Mouse (Mus musculus) ES-Bruce4 (cell line): ENCODE measurements around the gene Rara. TPM values are rescaled to one million over a fixed set of nuclear protein-coding genes. Genes with fewer than 3 reads are reported as not detected.
A peak's percentile ranks its signal among the peaks of the same experiment; 100 is the strongest.

Experiments
- H3K27ac ChIP-seq: 2 replicates; pipeline ENCODE4 v1.5.1; 2012; ENCODE audit warnings: low read length, inconsistent platforms; ENCODE audit not compliant: insufficient read depth
- H3K27me3 ChIP-seq: 2 replicates; pipeline ENCODE4 v1.6.1; 2012; ENCODE audit warnings: mild to moderate bottlenecking, low read length, inconsistent platforms; ENCODE audit not compliant: control insufficient read depth, poor library complexity, insufficient read depth, severe bottlenecking
- H3K36me3 ChIP-seq: 2 replicates; pipeline ENCODE4 v1.6.1; 2012; ENCODE audit warnings: inconsistent platforms, mild to moderate bottlenecking, low read length, moderate library complexity; ENCODE audit not compliant: control insufficient read depth, poor library complexity, insufficient read depth, severe bottlenecking
- H3K4me1 ChIP-seq: one replicate; pipeline ENCODE4 v1.8.1; 2011; ENCODE audit warnings: low read length; ENCODE audit not compliant: control insufficient read depth, insufficient read depth
- H3K4me3 ChIP-seq: 2 replicates; pipeline ENCODE4 v1.5.1; 2011; ENCODE audit warnings: low read depth, mild to moderate bottlenecking, low read length
- H3K9ac ChIP-seq: 2 replicates; pipeline ENCODE4 v1.6.1; 2012; ENCODE audit warnings: low read depth, mild to moderate bottlenecking, inconsistent platforms; ENCODE audit not compliant: poor library complexity, severe bottlenecking
- H3K9me3 ChIP-seq: replicated peaks from 2 replicates; pipeline ENCODE4 v1.6.1; 2012; ENCODE audit warnings: mild to moderate bottlenecking, low read length, inconsistent platforms; ENCODE audit not compliant: control insufficient read depth, poor library complexity, insufficient read depth, severe bottlenecking
- CTCF ChIP-seq: IDR thresholded peaks from one replicate; pipeline ENCODE4 v1.8.1; 2011; ENCODE audit warnings: low read depth, low read length
- EP300 ChIP-seq: IDR thresholded peaks from 2 replicates; pipeline ENCODE4 v1.6.1; 2011; ENCODE audit warnings: low read depth, low read length; ENCODE audit not compliant: insufficient read depth
- POLR2A ChIP-seq: IDR thresholded peaks from one replicate; pipeline ENCODE4 v1.8.1; 2011; ENCODE audit warnings: low read length; ENCODE audit not compliant: insufficient read depth
- polyA plus RNA-seq: library from polyadenylated mRNA; stranded (reverse); fragments of >200 nt; gene quantifications from 2 replicates; pipeline ENCODE4 v1.2.4, GENCODE M21; 2011; ENCODE audit warnings: low read depth; ENCODE audit not compliant: missing spikeins, insufficient read depth, insufficient read length

The Rara gene
- polyA plus RNA-seq, 1 experiment: 23.7 TPM

GRCm38 (mm10) chr11:98938701-98939083 lies 11.1 kb downstream of the Rara start:
- no peak for TF ChIP-seq EP300
- TF ChIP-seq CTCF: no peak
- no peak for TF ChIP-seq POLR2A
- Histone ChIP-seq H3K36me3 (no peaks in the 10 kb centered on the region), H3K9me3 (no peaks in the 10 kb centered on the region), H3K27ac (no peak overlapping the region), H3K4me1 (peaks cover 17% of the 10 kb centered on the region), H3K9ac (peak overlapping the region; percentile 96; the same call in 1 of the 2 replicates), H3K4me3 (peak overlapping the region; percentile 82), H3K27me3 (no peaks in the 10 kb centered on the region)

GRCm38 (mm10) chr11:98939084-98939952 lies 11.7 kb downstream of the Rara start:
- no peaks in the 10 kb centered on the region for H3K36me3 ChIP-seq
- H3K4me1 ChIP-seq: peaks cover 21% of the 10 kb centered on the region
- 0 out of 2 replicates have a peak overlapping the region, but pooled peaks have one; percentile 69 for H3K9ac ChIP-seq
- TF ChIP-seq EP300: no peak
- TF ChIP-seq POLR2A: no peak
- no peak for TF ChIP-seq CTCF
- H3K27me3 ChIP-seq: no peaks in the 10 kb centered on the region
- no peak overlapping the region for H3K4me3 ChIP-seq
- no peaks in the 10 kb centered on the region for H3K9me3 ChIP-seq
- H3K27ac ChIP-seq: no peak overlapping the region

DNA sequence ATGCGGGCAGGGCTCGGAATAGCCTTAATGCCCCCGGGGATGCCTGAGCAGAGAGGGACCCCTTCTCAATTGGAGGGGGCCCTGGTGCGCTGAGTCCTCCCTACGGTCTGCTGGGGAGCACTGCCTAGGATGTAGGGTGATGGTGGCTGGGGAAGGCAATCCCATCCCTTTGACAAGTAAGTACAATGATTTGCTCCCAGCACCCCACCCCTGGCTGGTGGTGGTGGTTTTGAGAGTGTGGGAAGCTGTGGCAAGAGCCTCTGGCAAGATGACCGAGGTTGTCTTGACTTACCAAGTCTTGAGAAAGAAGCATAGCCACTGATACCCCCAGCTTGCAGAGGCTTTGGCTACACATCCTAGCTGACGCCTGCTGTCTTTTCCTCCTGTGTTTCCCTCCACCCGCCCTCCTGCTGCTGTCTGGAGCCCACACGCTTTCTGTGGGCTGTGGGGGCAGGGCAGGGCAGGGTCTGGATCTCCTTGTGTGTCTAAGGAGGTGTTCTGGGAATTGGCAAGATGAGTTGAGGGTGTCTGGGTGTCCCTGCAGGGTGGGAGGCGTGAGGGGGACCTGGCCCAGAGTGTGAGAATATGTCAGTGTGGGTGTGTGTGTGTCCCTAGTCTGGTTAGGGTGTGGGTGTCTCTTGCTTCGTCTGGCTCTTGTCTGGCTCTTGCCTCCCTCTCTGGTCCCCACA lies 12.5 kb downstream of the Rara start:
- Histone ChIP-seq H3K27ac (peak overlapping the region; percentile 26; the same call in 1 of the 2 replicates), H3K9me3 (no peaks in the 10 kb centered on the region), H3K9ac (peak overlapping the region; percentile 69), H3K27me3 (no peaks in the 10 kb centered on the region), H3K4me1 (peaks cover 21% of the 10 kb centered on the region), H3K36me3 (no peaks in the 10 kb centered on the region), H3K4me3 (no peak overlapping the region)
- TF ChIP-seq EP300 (no peak), POLR2A (no peak), CTCF (no peak)

DNA sequence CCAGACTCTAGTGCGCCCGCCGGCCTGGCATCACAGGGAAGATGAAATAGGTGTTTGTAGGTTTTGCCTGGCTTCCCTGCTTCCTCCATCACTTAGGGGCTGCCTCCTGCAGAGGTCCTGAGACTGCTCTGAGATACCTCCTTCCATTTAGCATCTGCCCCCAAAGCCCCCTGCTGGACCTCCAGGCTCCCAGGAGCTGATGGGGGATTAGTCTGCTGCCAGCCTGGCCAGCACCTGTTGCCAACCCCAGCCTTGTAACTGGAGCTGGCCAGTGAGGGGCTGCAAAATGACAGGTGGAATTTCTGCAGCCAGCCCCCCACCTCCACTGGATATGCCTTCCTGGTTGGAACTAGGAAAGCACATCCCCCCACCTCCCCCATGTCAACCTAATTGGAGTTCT lies 13.2 kb downstream of the Rara start:
- Histone ChIP-seq H3K4me3 (0 out of 2 replicates have a peak overlapping the region, but pooled peaks have one; percentile 7), H3K27me3 (no peaks in the 10 kb centered on the region), H3K36me3 (no peaks in the 10 kb centered on the region), H3K9me3 (no peaks in the 10 kb centered on the region), H3K27ac (peak overlapping the region; percentile 60), H3K4me1 (peaks cover 21% of the 10 kb centered on the region), H3K9ac (peak overlapping the region; percentile 69)
- TF ChIP-seq EP300 (no peak), POLR2A (no peak), CTCF (no peak)

DNA sequence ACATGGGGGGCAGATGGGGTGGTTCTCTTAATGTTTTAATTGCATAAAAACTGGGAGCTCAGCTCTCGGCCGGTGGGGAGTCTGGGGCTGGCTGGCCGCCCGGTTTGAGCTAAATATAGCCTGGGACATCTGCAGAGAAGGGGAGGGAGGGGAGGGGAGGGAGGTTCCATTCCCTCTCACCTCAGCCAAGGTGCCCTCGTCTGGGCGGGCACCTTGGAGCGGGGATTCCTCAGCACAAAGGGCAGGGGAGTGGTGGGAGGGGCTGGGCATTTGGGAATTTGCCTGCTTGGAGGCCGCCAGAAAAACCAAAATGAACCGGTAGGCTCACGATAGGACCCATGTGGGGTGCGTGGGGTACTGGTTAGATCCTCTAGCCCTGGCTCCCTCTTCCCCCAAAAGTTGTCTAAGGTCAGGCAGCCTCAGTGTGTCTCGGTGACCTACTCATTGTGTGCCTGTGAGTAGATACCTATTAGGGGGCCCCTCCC lies 13.8 kb downstream of the Rara start:
- no peaks in the 10 kb centered on the region for H3K27me3 ChIP-seq
- peak overlapping the region; percentile 69 for H3K9ac ChIP-seq
- no peaks in the 10 kb centered on the region for H3K9me3 ChIP-seq
- peak overlapping the region; percentile 85 for H3K27ac ChIP-seq
- no peaks in the 10 kb centered on the region for H3K36me3 ChIP-seq
- peaks cover 21% of the 10 kb centered on the region for H3K4me1 ChIP-seq
- peak overlapping the region; percentile 71 for H3K4me3 ChIP-seq
- peak; percentile 84 for TF ChIP-seq EP300
- no peak for TF ChIP-seq CTCF
- no peak for TF ChIP-seq POLR2A
